ENCODE assay signal across 16 mouse cellular contexts in genomic region chr17:50443376-50444022, GRCm38 (mm10).
DNase-seq lines count a peak whose midpoint lies in the region; ATAC-seq and TF ChIP-seq lines count a peak whose summit lies in the region.
"Had no signal": no experiment of that assay in that cellular context is flagged by ENCODE, and none has a peak within 500 bp of the region (broad histone marks: within the 10 kb centered on the region; RNA-seq: fewer than 3 reads in every experiment).

No protein-coding gene starts in this region.

- H3K4me1 ChIP-seq in cerebellum, adult 2 months (ENCODE audit: control insufficient read depth, insufficient read depth, low read length) = peaks cover 14% of the 10 kb centered on the region
- 0 out of 2 replicates have a peak, but pooled peaks cover 13% of the 10 kb centered on the region for H3K4me1 ChIP-seq in kidney, embryonic 15.5 days
- H3K4me1 ChIP-seq: limb, embryonic 13.5 days; midbrain, embryonic 10.5 days had no signal

- H3K27me3 ChIP-seq in cerebellum, adult 2 months (ENCODE audit: control insufficient read depth, insufficient read depth, low read length) = no peaks in the 10 kb centered on the region
- no peaks in the 10 kb centered on the region for H3K27me3 ChIP-seq in kidney, embryonic 15.5 days
- H3K27me3 ChIP-seq: limb, embryonic 13.5 days had no signal

- no peak for TF ChIP-seq CTCF in cerebellum, adult 2 months (IDR thresholded peaks at IDR 0.05; ENCODE audit: borderline replicate concordance, insufficient read depth, low read depth, low read length)

- no peak for TF ChIP-seq POLR2A in cerebellum, adult 2 months (IDR thresholded peaks at IDR 0.05; ENCODE audit: borderline replicate concordance, insufficient read depth, low read length)

- ATAC-seq in kidney, embryonic 15.5 days (replicated peaks; ENCODE audit: low FRiP score) = no peak

- H3K4me2 ChIP-seq in kidney, embryonic 15.5 days = no peak overlapping the region
- H3K4me2 ChIP-seq: limb, embryonic 13.5 days had no signal

- no peak overlapping the region for H3K4me3 ChIP-seq in cerebellum, adult 2 months (replicated peaks; ENCODE audit: insufficient read depth, low read depth, low read length)
- H3K4me3 ChIP-seq in kidney, embryonic 15.5 days (replicated peaks) = no peak overlapping the region
- H3K4me3 ChIP-seq: left cerebral cortex, adult 2 months; limb, embryonic 13.5 days; midbrain, embryonic 10.5 days had no signal

- H3K36me3 ChIP-seq in kidney, embryonic 15.5 days = no peaks in the 10 kb centered on the region
- H3K36me3 ChIP-seq: limb, embryonic 13.5 days; midbrain, embryonic 10.5 days had no signal

- no peaks in the 10 kb centered on the region for H3K9me3 ChIP-seq in kidney, embryonic 15.5 days (replicated peaks)
- H3K9me3 ChIP-seq: limb, embryonic 13.5 days; midbrain, embryonic 10.5 days had no signal

- WGBS in cerebellum, adult 2 months = 72% methylated on average over 6 of the region's 6 CpGs
- WGBS in kidney, embryonic 15.5 days = 70% methylated on average over 6 of the region's 6 CpGs

- peak; percentile 30 to 52 for DNase-seq in cerebellum, postnatal 14 days
- no peak for DNase-seq in cerebellum, adult 2 months
- peak; percentile 24 to 32 for DNase-seq in heart, adult 18-20 months
- no peak for DNase-seq in heart, adult 8-10 months (ENCODE audit: low spot score)
- no peak for DNase-seq in kidney, postnatal 25 days
- peak; percentile 13 for DNase-seq in adipocyte (ENCODE audit: low spot score)
- no peak for DNase-seq in thymus, adult 18-20 months
- DNase-seq: cerebellum, postnatal 36 days; kidney, postnatal 10 days; lung, postnatal 4 days; right cerebral cortex, postnatal 14 days; thymus, postnatal 36 days had no signal

- H3K9ac ChIP-seq in kidney, embryonic 15.5 days = no peak overlapping the region
- H3K9ac ChIP-seq: limb, embryonic 13.5 days had no signal

- no peak overlapping the region for H3K27ac ChIP-seq in cerebellum, adult 2 months (ENCODE audit: insufficient read depth, low read length)
- 0 out of 2 replicates have a peak overlapping the region, but pooled peaks have one; percentile 4 for H3K27ac ChIP-seq in kidney, embryonic 15.5 days
- H3K27ac ChIP-seq: left cerebral cortex, adult 2 months; limb, embryonic 13.5 days; midbrain, embryonic 10.5 days had no signal

Comparison
In these comparisons a context has a peak if more than half of its experiments do, and no peak if none do; other contexts are left out.
1. DNase-seq: peak in cerebellum, postnatal 14 days (2 of 2), heart, adult 18-20 months (2 of 2) and adipocyte (single experiment); none in cerebellum, adult 2 months (0 of 2), heart, adult 8-10 months (single experiment), kidney, postnatal 25 days (0 of 2) and thymus, adult 18-20 months (0 of 2).